Mouse (Mus musculus): Measurements from ENCODE around the gene Phactr3.

Gene Phactr3

DNA sequence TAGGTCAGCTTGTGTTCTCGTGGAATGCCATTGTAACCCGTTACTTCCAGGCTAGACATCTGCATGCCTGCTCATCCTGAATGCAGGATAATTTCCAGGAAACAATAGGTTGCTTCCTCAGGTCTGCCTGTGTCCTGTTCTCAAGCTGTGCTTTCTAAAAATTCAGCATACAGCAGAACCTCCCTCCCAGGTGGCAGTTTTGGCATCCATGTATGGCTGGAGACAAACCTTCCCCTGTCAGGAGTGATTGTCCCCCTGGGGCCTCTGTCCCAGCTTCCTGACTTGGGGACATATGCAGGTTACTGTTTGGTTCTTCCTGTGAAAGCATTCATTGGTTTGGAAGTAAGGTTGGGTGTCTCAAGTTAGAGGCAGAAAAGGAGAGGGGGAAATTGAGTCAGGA is 74.7 kb downstream of the Phactr3 start:
- no peak for DNase-seq (ENCODE audit: low spot score)

GRCm38 (mm10) chr2:178194908-178195307 is 76.1 kb downstream of the Phactr3 start:
- no peak for DNase-seq (ENCODE audit: low spot score)

DNA sequence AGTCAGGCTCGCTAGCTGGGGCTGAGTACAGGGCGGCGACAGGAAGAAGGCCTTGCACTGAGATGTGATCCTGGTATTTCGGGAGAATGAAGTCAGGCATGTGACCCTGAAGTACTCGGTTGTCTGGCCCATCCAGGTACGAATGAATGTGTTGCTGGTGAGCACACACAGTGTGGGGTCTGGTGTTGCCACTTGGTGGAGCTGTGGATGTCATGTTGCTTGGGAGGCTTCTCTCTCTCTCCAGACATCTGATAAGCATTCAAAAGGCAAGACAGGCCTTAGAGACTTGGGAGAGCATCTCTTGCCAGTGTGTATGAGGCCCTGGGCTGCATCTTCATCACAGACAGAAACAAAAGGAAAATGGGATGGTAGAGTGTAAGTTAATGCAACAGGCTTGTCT is 77.3 kb downstream of the Phactr3 start:
- DNase-seq (ENCODE audit: low spot score): no peak

DNA sequence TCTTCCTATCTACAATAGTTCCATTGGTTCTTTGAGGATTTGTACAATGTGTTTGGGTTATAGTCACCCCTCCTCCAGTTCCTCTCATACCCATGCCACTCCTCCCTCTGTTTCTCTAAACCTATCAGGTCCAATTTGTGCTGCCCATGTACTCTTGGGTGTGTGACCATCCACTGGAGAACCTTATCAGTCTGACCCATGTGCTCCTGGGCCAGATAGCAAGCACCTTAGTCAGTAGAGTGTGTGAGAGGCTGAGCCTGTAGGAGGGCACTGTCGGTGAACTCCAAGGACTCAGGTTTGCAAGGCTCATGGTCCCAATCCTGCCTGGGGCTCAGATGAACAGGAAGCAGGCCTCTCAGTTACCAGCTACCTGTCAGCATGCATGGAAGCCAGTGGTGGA is 78.8 kb downstream of the Phactr3 start:
- no peak for DNase-seq (ENCODE audit: low spot score)

GRCm38 (mm10) chr2:178204455-178204854 is 85.7 kb downstream of the Phactr3 start:
- DNase-seq (ENCODE audit: low spot score): no peak

DNA sequence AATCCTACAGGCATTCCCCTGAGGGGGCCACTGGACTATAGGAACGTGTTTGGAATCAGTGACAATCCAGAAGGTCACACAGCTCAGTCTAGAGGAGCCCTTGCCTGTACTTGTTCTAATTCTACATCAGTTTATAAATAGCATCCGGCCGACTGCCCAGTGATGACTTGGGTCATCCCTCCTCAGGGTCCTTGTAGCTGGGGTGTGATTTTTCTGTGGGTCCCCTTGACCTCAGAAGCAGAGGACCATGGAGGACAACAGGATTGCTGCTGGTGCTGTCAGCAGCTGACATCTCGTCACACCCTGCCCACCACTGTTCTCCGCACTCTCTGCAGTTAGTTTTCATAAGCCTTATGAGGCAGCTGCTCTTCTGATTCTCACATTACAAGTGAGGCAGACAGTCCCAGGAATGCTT is 89.4 kb downstream of the Phactr3 start:
- no peak for DNase-seq (ENCODE audit: low spot score)

- DNase-seq (ENCODE audit: low spot score): no peak
These were observed 95.1 kb downstream of the Phactr3 start for GRCm38 (mm10) chr2:178213826-178214225.

DNA sequence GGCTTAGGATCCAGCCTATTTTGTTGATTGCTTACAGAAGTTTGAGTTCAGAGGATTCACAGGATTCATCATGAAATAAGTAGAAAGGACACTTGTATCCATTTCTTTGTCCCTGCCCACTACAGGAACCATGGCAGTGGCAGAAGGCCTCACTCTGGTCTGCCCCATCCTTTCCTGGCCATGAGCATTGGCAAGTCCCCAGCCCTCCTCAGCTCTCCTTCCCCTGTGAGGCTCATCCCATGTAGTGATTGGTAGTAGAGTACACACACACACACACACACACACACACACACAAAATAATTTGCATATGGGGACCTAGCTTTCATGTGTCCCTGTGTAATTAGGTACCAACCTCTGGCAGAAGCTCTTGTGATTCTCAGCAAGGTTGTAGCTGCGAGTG is 95.8 kb downstream of the Phactr3 start:
- DNase-seq (ENCODE audit: low spot score): no peak

DNA sequence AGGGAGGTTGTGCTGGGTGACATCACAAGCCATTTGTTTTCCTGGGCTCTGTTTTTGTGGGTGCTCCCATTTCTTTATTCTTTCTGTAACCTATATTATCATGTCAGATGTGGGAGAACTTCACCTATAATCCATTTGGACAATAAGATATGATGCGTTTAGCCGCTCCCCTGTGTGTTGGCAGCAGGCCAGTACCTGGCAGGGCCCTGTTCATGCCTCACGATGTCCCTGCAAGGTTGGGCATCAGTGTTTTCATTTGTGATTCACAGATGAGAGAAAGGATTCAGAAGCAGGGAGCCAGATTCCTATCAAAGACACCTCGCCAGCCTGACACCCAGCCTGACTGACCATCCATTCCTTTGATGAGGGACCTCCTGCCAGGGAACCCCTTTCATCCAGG is 99.7 kb downstream of the Phactr3 start:
- DNase-seq (ENCODE audit: low spot score): no peak

DNA sequence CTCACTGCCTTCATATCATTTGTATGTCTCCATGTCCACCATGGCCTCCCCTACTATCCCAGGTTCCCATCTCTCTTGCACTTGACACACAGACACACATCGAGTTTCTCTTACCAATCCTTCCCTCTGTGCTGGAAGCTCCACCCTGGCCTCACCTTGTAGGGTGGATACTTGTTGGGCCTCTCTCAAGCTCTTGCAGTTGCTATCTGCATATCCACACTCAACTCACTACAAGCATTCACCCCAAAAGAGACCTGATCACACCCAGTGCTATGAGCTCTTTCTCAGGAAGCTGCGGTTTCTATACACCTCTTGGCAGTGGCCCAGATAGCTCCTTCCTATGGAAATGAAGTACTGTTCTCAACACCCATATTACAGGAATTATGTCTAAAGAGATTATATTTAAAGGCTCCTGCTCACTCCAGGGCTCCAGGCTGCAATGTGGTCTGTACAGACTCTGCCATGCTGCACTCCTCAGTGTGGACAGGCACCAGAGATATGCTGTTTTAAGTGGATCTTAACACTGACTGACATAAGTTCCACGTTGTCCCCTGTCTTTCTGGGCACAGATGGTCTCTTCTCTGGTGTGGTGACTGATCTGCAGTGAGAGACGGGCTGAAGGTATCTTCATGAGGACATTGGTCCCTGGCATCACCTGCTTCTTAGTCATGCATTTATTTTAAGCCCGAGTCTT is 100.8 kb downstream of the Phactr3 start:
- no peak for DNase-seq (ENCODE audit: low spot score)

DNA sequence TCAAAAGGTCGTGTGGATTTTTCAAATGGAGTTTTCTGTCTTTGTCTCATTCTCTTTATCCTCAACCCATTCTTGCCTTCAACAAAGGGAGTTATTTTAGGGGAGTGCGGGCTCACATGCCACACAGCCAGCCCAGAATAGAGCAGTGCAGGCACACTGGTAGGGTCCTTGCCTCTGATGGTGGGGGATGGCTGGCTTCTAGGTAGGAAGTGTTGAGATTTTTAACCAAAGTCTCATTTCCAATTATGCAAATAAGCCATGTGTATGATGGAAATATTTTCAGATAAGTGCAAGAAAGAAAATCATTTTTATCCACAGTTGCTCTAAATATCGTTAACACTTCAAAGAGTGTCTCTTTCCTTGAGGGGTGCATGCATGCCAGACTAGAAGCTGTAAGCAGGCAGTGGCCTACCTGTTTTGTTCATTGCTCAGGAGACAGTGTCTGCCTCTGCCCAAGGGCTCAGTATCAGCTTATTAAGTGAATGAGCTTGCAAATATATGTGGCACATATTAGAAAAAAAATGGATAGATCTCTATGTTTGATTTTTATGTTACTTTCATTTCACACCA is 101.5 kb downstream of the Phactr3 start:
- DNase-seq (ENCODE audit: low spot score): no peak

DNA sequence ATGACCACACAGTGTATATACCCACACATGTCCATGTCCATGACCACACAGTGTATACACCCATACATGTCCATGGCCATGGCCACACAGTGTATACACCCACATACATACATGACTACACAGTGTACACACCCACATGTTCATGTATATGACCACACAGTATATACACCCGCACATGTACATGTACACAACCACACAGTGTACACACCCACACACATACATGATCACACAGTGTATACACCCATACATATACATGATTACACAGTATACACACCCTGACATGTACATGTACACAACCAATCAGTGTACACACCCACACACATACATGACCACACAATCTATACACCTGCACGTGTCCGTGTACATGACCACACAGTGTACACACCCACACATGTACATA is 102.2 kb downstream of the Phactr3 start:
- no peak for DNase-seq (ENCODE audit: low spot score)

GRCm38 (mm10) chr2:178229231-178229630 is 110.5 kb downstream of the Phactr3 start:
- no peak for DNase-seq (ENCODE audit: low spot score)

DNA sequence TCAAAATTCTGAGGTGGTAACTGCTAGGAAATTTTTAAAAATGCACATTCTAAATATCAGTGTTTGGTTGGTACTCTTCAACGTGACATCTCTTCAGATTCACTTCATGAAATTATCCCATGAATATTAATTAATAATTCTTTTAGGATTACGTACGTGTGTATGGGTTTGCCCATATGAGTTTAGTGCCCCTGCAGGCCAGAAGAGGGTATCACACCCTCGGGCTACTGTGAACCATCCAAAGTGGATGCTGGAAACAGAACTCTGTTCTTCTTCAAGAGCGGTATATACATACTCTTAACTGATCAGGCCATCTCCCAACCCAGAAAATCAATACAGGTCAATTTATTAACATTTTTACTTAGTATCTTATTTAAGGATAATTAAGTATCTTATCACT is 114.7 kb downstream of the Phactr3 start:
- DNase-seq (ENCODE audit: low spot score): no peak

DNA sequence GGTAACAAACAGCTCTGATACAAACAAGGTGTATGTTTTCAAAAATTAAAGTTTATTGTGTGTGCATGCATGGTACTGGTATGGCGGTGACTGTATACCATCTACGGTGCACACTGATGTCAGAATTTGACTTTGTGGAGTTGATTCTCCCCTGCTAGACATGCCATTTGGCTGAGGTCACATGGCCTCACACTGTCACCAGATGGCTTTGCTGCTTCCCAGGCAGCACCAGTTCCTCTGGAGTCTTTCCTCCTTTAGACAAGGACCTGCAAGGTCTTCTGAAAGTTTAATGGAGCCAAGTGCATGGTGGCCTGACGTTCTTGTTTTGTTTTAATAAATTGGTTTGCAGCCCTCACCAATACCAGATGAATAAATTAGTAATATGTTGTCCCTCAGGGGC is 118.3 kb downstream of the Phactr3 start:
- no peak for DNase-seq (ENCODE audit: low spot score)

DNA sequence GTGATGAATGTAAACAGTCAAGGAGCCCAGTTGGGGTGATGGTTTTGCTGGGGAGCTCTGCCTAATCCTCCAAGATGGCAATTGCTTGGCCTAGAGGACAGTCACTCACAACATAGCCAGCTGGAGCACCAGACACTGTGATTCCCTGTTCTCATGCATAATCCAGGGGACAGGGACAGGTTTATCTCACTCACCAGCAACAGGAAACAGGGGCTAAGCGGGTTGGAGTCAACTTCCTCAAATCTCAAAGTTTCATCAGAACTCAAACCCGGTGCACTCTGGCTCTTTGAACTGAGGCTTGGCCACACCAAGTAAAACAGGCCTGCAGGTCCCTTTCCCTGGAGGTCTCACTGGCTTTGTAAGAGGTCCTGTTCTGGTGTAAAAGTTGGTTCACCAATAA is 119.7 kb downstream of the Phactr3 start:
- no peak for DNase-seq (ENCODE audit: low spot score)

DNA sequence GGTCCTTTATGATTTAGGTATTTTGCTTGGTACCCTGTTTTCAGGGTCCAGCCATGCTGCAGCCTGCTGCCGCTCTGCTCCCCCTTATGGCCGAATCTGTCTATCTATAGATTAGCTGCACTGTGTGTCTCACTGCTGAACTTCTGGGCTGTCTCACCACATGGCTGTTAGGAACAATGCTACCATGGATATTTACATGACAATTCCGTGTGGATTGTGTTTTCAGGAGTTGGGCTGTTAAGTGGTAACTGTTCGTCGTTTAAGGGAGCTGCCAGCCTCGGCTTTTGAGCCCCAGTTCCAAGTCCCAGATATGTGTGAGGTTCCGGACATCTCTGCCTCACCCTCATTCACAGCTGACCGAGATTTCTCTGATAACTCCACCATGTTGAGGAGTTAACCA is 122.1 kb downstream of the Phactr3 start:
- no peak for DNase-seq (ENCODE audit: low spot score)

DNA sequence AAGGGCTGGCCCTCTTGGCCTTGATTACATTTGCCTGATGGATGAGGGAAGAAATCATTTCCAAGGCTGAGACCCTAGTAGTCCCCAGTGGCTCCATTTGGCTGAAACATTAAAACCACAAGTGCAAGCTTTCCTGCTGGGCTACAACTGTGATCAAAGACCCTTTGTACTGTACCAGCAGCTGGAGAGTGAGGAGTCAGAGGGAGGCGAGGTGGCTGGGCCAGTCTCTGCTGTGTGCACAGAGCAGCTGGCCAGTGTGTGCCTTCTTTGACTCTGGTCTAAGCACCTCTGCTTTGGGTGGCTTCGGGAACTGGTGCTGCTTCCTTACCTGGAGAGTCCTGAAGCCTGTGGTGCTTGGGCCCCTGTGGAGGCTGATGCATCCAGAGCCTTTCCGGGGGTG is 122.6 kb downstream of the Phactr3 start:
- DNase-seq (ENCODE audit: low spot score): no peak

DNA sequence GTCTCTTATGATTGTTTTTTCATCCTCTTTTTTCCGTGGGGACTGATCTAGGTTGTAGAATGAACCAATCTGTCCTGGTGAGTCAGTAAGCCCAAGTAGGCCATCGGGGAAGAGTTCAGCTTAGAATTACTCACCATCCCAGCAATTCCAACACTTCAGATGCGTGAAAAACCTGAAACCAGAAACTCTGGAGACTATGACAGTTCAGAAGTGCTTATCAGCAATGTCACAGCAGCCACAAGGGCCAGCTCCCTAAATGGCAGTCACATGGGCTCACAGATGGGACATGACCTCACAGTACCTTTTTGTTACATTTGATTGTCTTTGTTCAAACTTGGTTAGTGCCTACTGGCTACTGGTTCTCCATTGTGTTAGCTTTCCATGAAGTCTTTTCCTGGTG is 124.2 kb downstream of the Phactr3 start:
- no peak for DNase-seq (ENCODE audit: low spot score)

- DNase-seq (ENCODE audit: low spot score): no peak
These were observed 126.1 kb downstream of the Phactr3 start for GRCm38 (mm10) chr2:178244866-178245265.

DNA sequence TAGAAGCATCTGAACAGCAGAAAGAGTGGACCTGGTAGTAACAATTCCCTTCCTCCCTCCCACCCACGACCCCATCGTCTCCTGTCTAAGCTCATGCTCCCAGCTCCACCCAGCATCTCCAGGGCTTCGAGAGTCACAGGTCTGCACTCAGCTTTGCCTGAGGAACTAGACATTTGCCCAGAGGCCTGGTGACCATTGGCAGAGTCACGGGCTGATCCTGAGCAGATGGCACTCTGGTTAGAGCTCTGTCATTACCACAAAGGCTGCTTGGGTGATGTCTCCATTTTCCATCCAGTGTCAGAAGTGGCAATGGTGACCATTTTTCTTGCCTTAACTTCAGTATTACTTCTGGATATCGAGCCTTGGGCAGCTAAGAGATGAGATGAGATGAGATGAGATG is 127.1 kb downstream of the Phactr3 start:
- DNase-seq (ENCODE audit: low spot score): no peak

GRCm38 (mm10) chr2:178246767-178247166 is 128.0 kb downstream of the Phactr3 start:
- no peak for DNase-seq (ENCODE audit: low spot score)

DNA sequence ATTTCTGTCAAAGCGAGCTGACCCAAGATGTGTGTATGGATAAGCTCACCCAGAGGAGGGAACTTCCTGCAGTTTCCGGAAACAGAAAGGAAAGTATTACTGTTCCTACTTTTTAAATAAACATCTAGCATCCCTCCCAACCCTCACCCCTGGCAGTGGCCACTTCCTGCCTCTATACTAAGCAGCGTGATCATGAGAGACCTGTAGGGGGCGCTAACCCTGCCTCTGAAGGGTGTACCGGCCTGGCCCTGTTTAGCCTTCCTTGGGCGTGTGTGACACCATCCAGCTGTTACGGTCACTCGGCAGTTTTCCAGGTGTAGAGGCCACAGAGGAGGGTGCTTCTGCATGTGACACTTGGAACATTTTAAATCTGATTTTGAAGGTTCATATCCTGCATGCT is 128.5 kb downstream of the Phactr3 start:
- no peak for DNase-seq (ENCODE audit: low spot score)

GRCm38 (mm10) chr2:178257117-178257825 is 138.5 kb downstream of the Phactr3 start:
- no peak for DNase-seq (ENCODE audit: low spot score)

Data from layer of hippocampus, adult 9-10 months (tissue).